Mouse (Mus musculus) left cerebral cortex, postnatal 36 days (tissue): ENCODE data around the gene Crk. TPM values are rescaled to one million over a fixed set of nuclear protein-coding genes. Genes with fewer than 3 reads are reported as not detected.

Source experiments
- DNase-seq, 2 experiments: peaks; one replicate each; pipeline ENCODE4 v3.0.0; 2021 to 2022; ENCODE audit warnings: low spot score in 2 of 2, mixed read lengths in 1 of 2
- intact Hi-C: fragments of 180-260 bp; cut with DNase I; formaldehyde crosslinking; loops from one replicate; pipeline ENCODE4 v1.15.1; 2025
- total RNA-seq, 2 experiments: library from RNA; stranded (reverse); gene quantifications; 2 replicates each; pipeline ENCODE4 v1.2.3; 2021

Gene Crk
- total RNA-seq, 2 experiments from 2014 or later, result 130 to 133 TPM

- DNase-seq, result no peak
- intact Hi-C loops, result no loop called here
These were observed 24.3 kb upstream of the Crk start for GRCm38 (mm10) chr11:75654471-75655390.

- peak; percentile 69 to 75 for DNase-seq
- intact Hi-C loops, result no loop called here
These were observed 23.2 kb upstream of the Crk start for GRCm38 (mm10) chr11:75655621-75656545.

- DNase-seq, result no peak
- intact Hi-C loops, result no loop called here
These were observed 22.2 kb upstream of the Crk start for GRCm38 (mm10) chr11:75656621-75657590.

GRCm38 (mm10) chr11:75657841-75658240 lies 21.2 kb upstream of the Crk start:
- intact Hi-C loops, result no loop called here
- DNase-seq, result no peak

GRCm38 (mm10) chr11:75658311-75658710 lies 20.7 kb upstream of the Crk start:
- intact Hi-C loops, result no loop called here

GRCm38 (mm10) chr11:75658996-75659750 lies 19.9 kb upstream of the Crk start:
- DNase-seq, result no peak
- intact Hi-C loops, result no loop called here

More at GRCm38 (mm10) chr11:75658311-75658710, 20.7 kb upstream of the Crk start:
- DNase-seq, result no peak

DNA sequence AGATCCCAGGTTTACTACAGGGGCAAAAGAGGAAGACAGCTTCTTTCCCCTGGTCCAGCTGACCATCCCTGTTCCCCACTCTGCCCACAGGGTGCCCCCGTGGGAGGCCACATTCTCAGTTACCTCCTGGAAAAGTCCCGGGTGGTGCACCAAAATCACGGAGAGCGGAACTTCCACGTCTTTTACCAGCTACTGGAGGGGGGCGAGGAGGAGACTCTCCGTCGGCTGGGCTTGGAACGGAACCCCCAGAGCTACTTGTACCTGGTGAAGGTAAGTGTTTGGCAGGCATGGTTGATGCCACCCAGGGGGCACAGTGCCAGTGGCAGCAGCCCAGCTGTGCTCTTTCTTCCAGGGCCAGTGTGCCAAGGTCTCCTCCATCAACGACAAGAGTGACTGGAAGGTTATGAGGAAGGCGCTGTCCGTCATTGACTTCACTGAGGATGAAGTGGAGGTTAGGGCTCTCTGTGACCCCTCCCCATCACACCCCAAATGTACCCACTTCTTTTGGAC lies 18.9 kb upstream of the Crk start:
- intact Hi-C loops, result no loop called here
- no peak for DNase-seq

DNA sequence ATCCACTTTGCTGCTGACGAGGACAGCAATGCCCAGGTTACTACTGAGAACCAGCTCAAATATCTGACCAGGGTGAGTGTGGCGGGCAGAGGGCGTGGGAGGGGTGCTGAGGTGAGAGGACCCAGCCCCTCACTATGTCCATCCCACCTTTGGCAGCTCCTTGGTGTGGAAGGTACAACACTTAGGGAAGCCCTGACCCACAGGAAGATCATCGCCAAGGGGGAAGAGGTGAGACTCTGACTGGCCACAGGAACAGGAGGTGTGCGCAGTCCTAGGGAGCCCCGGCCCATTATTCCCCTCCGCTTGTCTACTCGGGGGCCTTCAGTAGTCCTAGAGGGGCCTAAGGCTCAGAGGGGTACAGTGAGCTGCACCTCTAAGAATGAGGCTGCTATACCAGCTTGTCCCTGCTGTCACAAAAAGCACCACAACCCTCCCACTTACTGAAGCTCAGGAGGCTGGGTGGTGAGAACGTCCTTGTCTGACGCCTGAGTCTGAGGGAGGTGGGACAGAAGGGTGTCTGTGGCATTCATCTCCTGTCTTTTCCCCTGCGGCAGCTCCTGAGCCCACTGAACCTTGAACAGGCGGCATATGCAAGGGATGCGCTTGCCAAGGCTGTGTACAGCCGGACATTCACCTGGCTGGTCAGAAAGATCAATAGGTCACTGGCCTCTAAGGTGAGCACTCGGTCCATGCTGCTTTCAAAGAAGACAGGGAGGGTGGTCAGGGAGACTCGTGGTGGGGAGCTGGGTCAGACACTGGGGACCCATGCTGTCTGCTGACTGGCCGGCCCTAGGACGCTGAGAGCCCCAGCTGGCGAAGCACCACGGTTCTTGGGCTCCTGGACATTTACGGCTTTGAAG lies 17.9 kb upstream of the Crk start:
- intact Hi-C loops, result no loop called here
- no peak for DNase-seq

DNA sequence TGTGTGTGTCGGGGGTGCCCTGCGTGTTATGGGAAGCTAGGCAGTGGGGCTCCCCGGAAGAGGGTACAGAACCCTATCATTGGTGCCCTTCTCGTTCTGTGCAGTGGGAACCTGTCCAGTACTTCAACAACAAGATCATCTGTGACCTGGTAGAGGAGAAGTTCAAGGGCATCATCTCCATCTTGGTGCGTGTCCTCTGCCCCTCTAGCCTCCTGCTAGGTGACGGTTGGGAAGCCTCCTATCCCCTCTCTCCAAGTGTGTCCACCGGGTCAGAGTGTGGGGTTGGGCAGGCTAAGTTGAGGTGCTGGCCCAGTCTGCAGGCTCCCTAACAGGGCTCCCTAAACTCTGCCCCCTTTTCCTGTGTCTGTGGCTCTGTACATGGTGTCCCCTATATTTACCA lies 16.9 kb upstream of the Crk start:
- no peak for DNase-seq
- intact Hi-C loops, result no loop called here

- intact Hi-C loops, result no loop called here
- DNase-seq, result no peak
These were observed 12.8 kb upstream of the Crk start for GRCm38 (mm10) chr11:75666296-75666695.

DNA sequence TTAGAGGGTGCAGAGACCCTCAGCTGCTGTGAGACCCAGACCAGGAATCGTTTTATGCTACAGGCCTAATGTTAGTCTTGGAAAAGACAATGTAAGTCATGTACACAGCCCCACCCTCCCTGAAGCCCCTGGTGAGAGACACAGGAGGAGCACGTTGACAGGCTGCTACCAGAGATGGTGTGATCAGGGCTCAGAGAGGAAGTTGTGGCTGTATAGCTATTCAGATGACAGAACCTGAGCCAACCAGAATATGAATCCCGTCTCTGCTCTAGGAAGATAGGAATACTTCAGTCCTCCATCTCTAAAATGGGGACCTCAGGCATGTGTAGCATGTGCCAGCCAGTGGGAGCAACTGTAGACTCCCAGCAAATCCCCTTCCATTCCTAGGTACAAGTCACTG lies 10.4 kb upstream of the Crk start:
- intact Hi-C loops, result no loop called here

DNA sequence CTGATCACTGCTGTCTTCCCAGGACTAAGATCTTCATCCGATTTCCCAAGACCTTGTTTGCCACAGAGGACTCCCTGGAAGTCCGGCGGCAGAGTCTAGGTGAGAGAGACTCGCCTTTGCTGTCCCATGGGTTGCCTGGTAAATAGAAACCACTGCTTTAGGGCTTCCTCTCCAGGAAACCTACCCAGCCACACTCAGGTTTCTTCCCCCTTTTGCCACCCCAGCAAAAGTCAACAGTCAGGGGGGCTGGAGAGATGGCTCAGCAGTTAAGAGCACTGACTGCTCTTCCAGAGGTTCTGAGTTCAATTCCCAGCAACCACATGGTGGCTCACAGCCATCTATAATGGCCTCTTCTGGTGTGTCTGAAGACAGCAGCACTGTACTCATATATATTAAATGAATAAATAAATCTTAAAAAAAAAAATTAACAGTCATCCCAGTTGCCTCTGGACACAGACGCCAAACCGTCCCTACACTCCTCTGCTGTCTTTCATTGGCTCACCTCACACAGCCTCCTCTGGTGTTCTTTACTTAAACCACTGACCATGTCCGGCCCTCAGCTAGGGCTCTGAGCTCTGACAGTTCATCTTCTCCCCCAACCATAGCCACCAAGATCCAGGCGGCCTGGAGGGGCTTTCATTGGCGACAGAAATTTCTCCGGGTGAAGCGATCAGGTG lies 9.7 kb upstream of the Crk start:
- no peak for DNase-seq

More for the DNA sequence above, 10.4 kb upstream of the Crk start:
- no peak for DNase-seq

GRCm38 (mm10) chr11:75669853-75670200 lies 9.2 kb upstream of the Crk start:
- intact Hi-C loops, result no loop called here
- no peak for DNase-seq

More for the DNA sequence above, 9.7 kb upstream of the Crk start:
- intact Hi-C loops, result no loop called here

DNA sequence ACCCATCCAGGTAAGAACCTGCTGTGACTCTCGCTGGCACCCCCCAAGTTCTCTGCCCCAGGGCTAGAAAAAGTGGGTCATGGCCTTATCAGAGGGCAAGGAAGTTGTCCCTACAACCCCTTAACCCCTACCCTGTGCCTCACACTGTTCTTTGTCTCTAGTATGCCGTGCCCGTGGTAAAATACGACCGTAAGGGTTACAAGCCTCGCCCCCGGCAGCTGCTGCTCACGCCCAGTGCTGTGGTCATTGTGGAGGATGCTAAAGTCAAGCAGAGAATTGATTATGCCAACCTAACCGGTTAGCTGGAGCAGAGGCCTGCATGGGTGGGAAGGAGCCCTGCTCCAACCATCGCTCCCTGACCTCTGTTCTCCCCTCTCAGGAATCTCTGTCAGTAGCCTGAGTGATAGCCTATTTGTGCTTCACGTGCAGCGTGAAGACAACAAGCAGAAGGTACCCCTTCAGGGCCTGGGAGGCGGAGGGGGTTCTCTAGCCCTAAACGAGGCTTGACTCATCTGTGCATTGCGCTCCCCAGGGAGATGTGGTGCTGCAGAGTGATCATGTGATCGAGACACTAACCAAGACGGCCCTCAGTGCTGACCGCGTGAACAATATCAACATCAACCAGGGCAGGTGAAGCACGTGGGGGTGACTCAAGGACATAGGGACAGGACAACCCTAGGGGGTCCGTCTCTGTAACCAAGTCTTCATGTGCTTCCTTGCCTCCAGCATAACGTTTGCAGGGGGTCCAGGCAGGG lies 7.5 kb upstream of the Crk start:
- intact Hi-C loops, result no loop called here

GRCm38 (mm10) chr11:75673411-75673810 lies 5.6 kb upstream of the Crk start:
- intact Hi-C loops, result no loop called here
- no peak for DNase-seq

More for the DNA sequence above, 7.5 kb upstream of the Crk start:
- no peak for DNase-seq

DNA sequence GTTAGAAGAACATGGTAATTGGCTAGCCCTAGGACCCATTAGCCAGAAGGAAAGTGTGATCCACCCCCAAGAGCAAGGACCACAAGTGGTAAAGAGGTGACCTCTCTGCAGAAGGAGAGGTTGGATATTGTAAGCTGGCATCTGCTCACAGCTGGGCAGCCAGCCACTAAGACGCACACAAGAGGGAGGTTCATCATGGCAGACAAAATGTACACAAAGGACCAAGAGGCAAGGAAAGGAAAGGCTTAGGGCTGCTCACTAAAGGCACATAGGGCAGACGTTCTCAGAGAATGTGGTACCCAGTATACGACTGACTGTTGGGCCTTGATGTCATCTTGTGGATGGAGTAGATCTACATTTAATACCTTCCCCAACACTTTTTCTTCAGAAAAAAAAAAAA lies 4.2 kb upstream of the Crk start:
- intact Hi-C loops, result loop anchor here (5.0 kb wide), 1 partner anchor 43 kb away; the partner anchor contains the start of gene Inpp5k
- no peak for DNase-seq
